Mouse (Mus musculus): ENCODE results near the gene Cfdp1.

DNA sequence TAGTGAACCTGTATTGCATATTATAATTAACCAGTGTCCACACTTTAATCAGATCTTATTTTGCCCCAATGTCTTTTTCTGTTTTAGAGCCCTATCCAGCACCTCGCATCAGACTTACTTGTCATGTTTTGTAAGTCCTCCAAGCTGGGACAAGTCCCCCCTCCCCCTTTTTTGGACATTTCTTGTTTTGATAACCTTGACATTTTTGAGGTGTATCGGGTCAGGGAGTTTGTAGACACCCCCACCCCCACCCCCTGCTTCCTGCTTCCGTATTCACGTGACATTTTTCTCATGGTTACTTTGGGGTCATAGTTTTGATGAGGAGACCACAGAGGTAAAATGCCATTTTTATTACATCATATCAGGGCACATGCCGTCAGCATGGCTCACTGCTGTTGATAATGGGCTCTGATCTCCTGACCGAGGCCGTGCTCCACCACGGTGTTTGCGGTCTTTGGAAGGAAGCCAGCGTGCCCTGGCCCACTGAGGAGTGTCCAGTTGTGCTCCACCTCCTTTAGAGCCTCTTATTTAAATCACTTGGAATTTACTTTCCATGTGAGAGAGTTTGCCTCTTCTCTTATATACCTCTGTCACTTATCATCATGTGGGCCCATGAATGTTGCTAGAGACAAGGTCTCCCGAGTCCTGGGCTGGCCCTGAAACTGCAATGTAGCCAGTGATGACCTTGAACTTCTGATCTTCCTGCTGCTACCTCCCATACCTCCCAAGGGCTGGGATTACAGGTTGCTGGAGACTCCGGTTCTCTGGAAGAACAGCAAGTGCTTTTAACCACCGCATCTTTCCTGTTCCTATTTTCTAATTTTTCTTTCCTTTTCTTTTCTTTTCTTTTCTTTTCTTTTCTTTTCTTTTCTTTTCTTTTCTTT is 107.3 kb downstream of the Cfdp1 start:
- no peak for TF ChIP-seq CTCF (IDR thresholded peaks at IDR 0.05; ENCODE audit: low read depth, low read length)
- no peak for TF ChIP-seq POLR2AphosphoS5 (IDR thresholded peaks at IDR 0.05; ENCODE audit: insufficient replicate concordance, low read depth, low read length)
- no peak for TF ChIP-seq TAL1 (conservative IDR thresholded peaks at IDR 0.05; ENCODE audit: low read depth, low read length)
- no peak for TF ChIP-seq GATA1 (IDR thresholded peaks at IDR 0.05; ENCODE audit: borderline replicate concordance, low read length)
- no peak for TF ChIP-seq GATA2 (IDR thresholded peaks at IDR 0.05; ENCODE audit: borderline replicate concordance, low read depth, low read length)
